Mouse (Mus musculus): ENCODE measurements around the gene Gsg1l2.

Gsg1l2 gene

GRCm38 (mm10) chr11:67820221-67820620 is 45.8 kb downstream of the Gsg1l2 start:
- DNase-seq: peak; percentile 12

GRCm38 (mm10) chr11:67821560-67821959 is 47.2 kb downstream of the Gsg1l2 start:
- no peak for DNase-seq

- DNase-seq: no peak
These were observed 54.1 kb downstream of the Gsg1l2 start for GRCm38 (mm10) chr11:67828360-67829059.

- DNase-seq: no peak
These were observed 55.1 kb downstream of the Gsg1l2 start for GRCm38 (mm10) chr11:67829530-67829929.

GRCm38 (mm10) chr11:67831820-67832219 is 57.4 kb downstream of the Gsg1l2 start:
- DNase-seq: no peak

GRCm38 (mm10) chr11:67835408-67836078 is 61.1 kb downstream of the Gsg1l2 start:
- DNase-seq: no peak
